Mouse (Mus musculus): ENCODE results near the gene Aldh3a2. TPM values are rescaled to one million over a fixed set of nuclear protein-coding genes. Genes with fewer than 3 reads are reported as not detected.

Gene Aldh3a2
- polyA plus RNA-seq, 1 experiment from 2014 or later: 26.1 TPM

- no peaks in the 10 kb centered on the region for H3K36me3 ChIP-seq (ENCODE audit: control insufficient read depth, insufficient read depth, low read length)
- H3K27me3 ChIP-seq (ENCODE audit: control insufficient read depth, insufficient read depth, low read length): no peaks in the 10 kb centered on the region
- no peak for ATAC-seq (replicated peaks; ENCODE audit: insufficient number of reproducible peaks, low FRiP score, low TSS enrichment)
- H3K4me2 ChIP-seq: no peak overlapping the region
- H3K9ac ChIP-seq (ENCODE audit: low read depth, low read length): no peak overlapping the region
- H3K9me3 ChIP-seq (replicated peaks; ENCODE audit: control insufficient read depth, low read length): no peaks in the 10 kb centered on the region
- H3K4me3 ChIP-seq (ENCODE audit: low read depth, low read length): no peak overlapping the region
- 58% methylated on average over 3 of the region's 3 CpGs for WGBS (ENCODE audit: insufficient replicate concordance)
- peaks cover 23% of the 10 kb centered on the region; the same call in 1 of the 2 replicates for H3K4me1 ChIP-seq (ENCODE audit: control insufficient read depth, insufficient read depth, low read length)
- H3K27ac ChIP-seq (ENCODE audit: low read depth, low read length): no peak overlapping the region
These were observed 38.9 kb downstream of the Aldh3a2 start for GRCm38 (mm10) chr11:61228406-61228805.

- H3K4me2 ChIP-seq: no peak overlapping the region
- H3K27me3 ChIP-seq (ENCODE audit: control insufficient read depth, insufficient read depth, low read length): no peaks in the 10 kb centered on the region
- H3K9me3 ChIP-seq (replicated peaks; ENCODE audit: control insufficient read depth, low read length): no peaks in the 10 kb centered on the region
- H3K27ac ChIP-seq (ENCODE audit: low read depth, low read length): no peak overlapping the region
- no peak for ATAC-seq (replicated peaks; ENCODE audit: insufficient number of reproducible peaks, low FRiP score, low TSS enrichment)
- H3K36me3 ChIP-seq (ENCODE audit: control insufficient read depth, insufficient read depth, low read length): no peaks in the 10 kb centered on the region
- H3K4me3 ChIP-seq (ENCODE audit: low read depth, low read length): no peak overlapping the region
- H3K4me1 ChIP-seq (ENCODE audit: control insufficient read depth, insufficient read depth, low read length): peaks cover 23% of the 10 kb centered on the region; the same call in 1 of the 2 replicates
- H3K9ac ChIP-seq (ENCODE audit: low read depth, low read length): no peak overlapping the region
- WGBS (ENCODE audit: insufficient replicate concordance): 68% methylated on average over 8 of the region's 8 CpGs
These were observed 39.4 kb downstream of the Aldh3a2 start for GRCm38 (mm10) chr11:61227816-61228215.

GRCm38 (mm10) chr11:61225941-61226412 is 41.3 kb downstream of the Aldh3a2 start:
- Histone ChIP-seq H3K4me3 (ENCODE audit: low read depth, low read length) (no peak overlapping the region), H3K27ac (ENCODE audit: low read depth, low read length) (no peak overlapping the region), H3K27me3 (ENCODE audit: control insufficient read depth, insufficient read depth, low read length) (no peaks in the 10 kb centered on the region), H3K9ac (ENCODE audit: low read depth, low read length) (no peak overlapping the region), H3K4me1 (ENCODE audit: control insufficient read depth, insufficient read depth, low read length) (peaks cover 23% of the 10 kb centered on the region; the same call in 1 of the 2 replicates), H3K9me3 (replicated peaks; ENCODE audit: control insufficient read depth, low read length) (no peaks in the 10 kb centered on the region), H3K4me2 (no peak overlapping the region), H3K36me3 (ENCODE audit: control insufficient read depth, insufficient read depth, low read length) (no peaks in the 10 kb centered on the region)
- no peak for ATAC-seq (replicated peaks; ENCODE audit: insufficient number of reproducible peaks, low FRiP score, low TSS enrichment)
- WGBS (ENCODE audit: insufficient replicate concordance): 56% methylated on average over 6 of the region's 6 CpGs

GRCm38 (mm10) chr11:61225511-61225910 is 41.8 kb downstream of the Aldh3a2 start:
- Histone ChIP-seq H3K27ac (ENCODE audit: low read depth, low read length) (no peak overlapping the region), H3K27me3 (ENCODE audit: control insufficient read depth, insufficient read depth, low read length) (no peaks in the 10 kb centered on the region), H3K4me3 (ENCODE audit: low read depth, low read length) (no peak overlapping the region), H3K36me3 (ENCODE audit: control insufficient read depth, insufficient read depth, low read length) (no peaks in the 10 kb centered on the region), H3K4me1 (ENCODE audit: control insufficient read depth, insufficient read depth, low read length) (peaks cover 23% of the 10 kb centered on the region; the same call in 1 of the 2 replicates), H3K9me3 (replicated peaks; ENCODE audit: control insufficient read depth, low read length) (no peaks in the 10 kb centered on the region), H3K9ac (ENCODE audit: low read depth, low read length) (no peak overlapping the region), H3K4me2 (no peak overlapping the region)
- no peak for ATAC-seq (replicated peaks; ENCODE audit: insufficient number of reproducible peaks, low FRiP score, low TSS enrichment)
- 84% methylated on average over 4 of the region's 4 CpGs for WGBS (ENCODE audit: insufficient replicate concordance)

GRCm38 (mm10) chr11:61224907-61225306 is 42.4 kb downstream of the Aldh3a2 start:
- Histone ChIP-seq H3K27me3 (ENCODE audit: control insufficient read depth, insufficient read depth, low read length) (no peaks in the 10 kb centered on the region), H3K9me3 (replicated peaks; ENCODE audit: control insufficient read depth, low read length) (no peaks in the 10 kb centered on the region), H3K27ac (ENCODE audit: low read depth, low read length) (no peak overlapping the region), H3K4me2 (no peak overlapping the region), H3K4me3 (ENCODE audit: low read depth, low read length) (no peak overlapping the region), H3K36me3 (ENCODE audit: control insufficient read depth, insufficient read depth, low read length) (no peaks in the 10 kb centered on the region), H3K9ac (ENCODE audit: low read depth, low read length) (no peak overlapping the region), H3K4me1 (ENCODE audit: control insufficient read depth, insufficient read depth, low read length) (peaks cover 23% of the 10 kb centered on the region; the same call in 1 of the 2 replicates)
- no peak for ATAC-seq (replicated peaks; ENCODE audit: insufficient number of reproducible peaks, low FRiP score, low TSS enrichment)
- WGBS (ENCODE audit: insufficient replicate concordance): 83% methylated on average over 10 of the region's 10 CpGs

GRCm38 (mm10) chr11:61224234-61224744 is 43.0 kb downstream of the Aldh3a2 start:
- Histone ChIP-seq H3K9me3 (replicated peaks; ENCODE audit: control insufficient read depth, low read length) (no peaks in the 10 kb centered on the region), H3K4me3 (ENCODE audit: low read depth, low read length) (no peak overlapping the region), H3K9ac (ENCODE audit: low read depth, low read length) (no peak overlapping the region), H3K27ac (ENCODE audit: low read depth, low read length) (0 out of 2 replicates have a peak overlapping the region, but pooled peaks have one; percentile 7), H3K4me1 (ENCODE audit: control insufficient read depth, insufficient read depth, low read length) (peaks cover 23% of the 10 kb centered on the region; the same call in 1 of the 2 replicates), H3K4me2 (peak overlapping the region; percentile 19), H3K36me3 (ENCODE audit: control insufficient read depth, insufficient read depth, low read length) (no peaks in the 10 kb centered on the region), H3K27me3 (ENCODE audit: control insufficient read depth, insufficient read depth, low read length) (no peaks in the 10 kb centered on the region)
- WGBS (ENCODE audit: insufficient replicate concordance): 28% methylated on average over 6 of the region's 6 CpGs
- no peak for ATAC-seq (replicated peaks; ENCODE audit: insufficient number of reproducible peaks, low FRiP score, low TSS enrichment)

- peaks cover 20% of the 10 kb centered on the region; the same call in 1 of the 2 replicates for H3K4me1 ChIP-seq (ENCODE audit: control insufficient read depth, insufficient read depth, low read length)
- H3K27me3 ChIP-seq (ENCODE audit: control insufficient read depth, insufficient read depth, low read length): no peaks in the 10 kb centered on the region
- no peak overlapping the region for H3K9ac ChIP-seq (ENCODE audit: low read depth, low read length)
- no peak overlapping the region for H3K4me3 ChIP-seq (ENCODE audit: low read depth, low read length)
- no peak overlapping the region for H3K4me2 ChIP-seq
- no peak overlapping the region for H3K27ac ChIP-seq (ENCODE audit: low read depth, low read length)
- ATAC-seq (replicated peaks; ENCODE audit: insufficient number of reproducible peaks, low FRiP score, low TSS enrichment): no peak
- no peaks in the 10 kb centered on the region for H3K36me3 ChIP-seq (ENCODE audit: control insufficient read depth, insufficient read depth, low read length)
- WGBS (ENCODE audit: insufficient replicate concordance): 85% methylated on average over 9 of the region's 9 CpGs
- H3K9me3 ChIP-seq (replicated peaks; ENCODE audit: control insufficient read depth, low read length): no peaks in the 10 kb centered on the region
These were observed 44.1 kb downstream of the Aldh3a2 start for GRCm38 (mm10) chr11:61222971-61223745.

- ATAC-seq (replicated peaks; ENCODE audit: insufficient number of reproducible peaks, low FRiP score, low TSS enrichment): no peak
- Histone ChIP-seq H3K9me3 (replicated peaks; ENCODE audit: control insufficient read depth, low read length) (no peaks in the 10 kb centered on the region), H3K4me3 (ENCODE audit: low read depth, low read length) (no peak overlapping the region), H3K27ac (ENCODE audit: low read depth, low read length) (no peak overlapping the region), H3K27me3 (ENCODE audit: control insufficient read depth, insufficient read depth, low read length) (no peaks in the 10 kb centered on the region), H3K9ac (ENCODE audit: low read depth, low read length) (no peak overlapping the region), H3K4me2 (no peak overlapping the region), H3K36me3 (ENCODE audit: control insufficient read depth, insufficient read depth, low read length) (no peaks in the 10 kb centered on the region), H3K4me1 (ENCODE audit: control insufficient read depth, insufficient read depth, low read length) (peaks cover 20% of the 10 kb centered on the region; the same call in 1 of the 2 replicates)
- 81% methylated on average over 1 of the region's 1 CpGs for WGBS (ENCODE audit: insufficient replicate concordance)
These were observed 45.3 kb downstream of the Aldh3a2 start for GRCm38 (mm10) chr11:61222007-61222406.

Measured in heart, embryonic 11.5 days (tissue).